Mouse (Mus musculus) MEL (cell line): Measurements from ENCODE around the gene Hebp1.

Experiments
- CHD2 ChIP-seq: IDR thresholded peaks from 2 replicates; pipeline ENCODE4 v1.6.1; 2011; ENCODE audit warnings: low read length, improper control_type of control experiment
- CTCF ChIP-seq, 3 experiments: IDR thresholded peaks in 2 of 3; conservative IDR thresholded peaks in 1 of 3; 2 replicates each; pipeline ENCODE4 v1.5.1; 2011 to 2012; ENCODE audit warnings: low read length in 3 of 3, low read depth in 2 of 3, mild to moderate bottlenecking in 2 of 3, improper control_type of control experiment in 1 of 3, inconsistent platforms in 1 of 3, mixed read lengths in 1 of 3, moderate library complexity in 1 of 3; ENCODE audit not compliant: control insufficient read depth in 1 of 3, insufficient read depth in 1 of 3, poor library complexity in 1 of 3, severe bottlenecking in 1 of 3

DNA sequence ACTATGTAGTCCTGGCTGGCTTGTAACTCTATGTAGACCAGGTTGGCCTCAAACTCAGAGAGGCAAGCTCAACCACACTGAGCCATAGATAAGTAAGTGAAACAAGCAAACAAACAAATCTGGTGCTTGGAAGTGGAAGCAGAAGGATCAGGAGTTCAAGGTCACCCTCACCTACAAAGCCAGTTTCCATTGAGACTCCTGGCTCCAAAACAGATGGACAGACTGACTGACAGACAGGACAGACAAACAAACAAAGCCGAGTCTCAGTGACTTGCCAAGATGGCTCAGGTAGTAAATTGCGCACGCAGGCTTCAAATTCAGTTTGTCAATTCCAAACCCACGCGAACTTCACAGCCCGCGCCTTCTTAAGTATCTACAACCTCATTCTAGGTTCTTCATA lies 376 bp downstream of the Hebp1 start:
- TF ChIP-seq CTCF (IDR thresholded peaks at IDR 0.05 in 2 of 3, conservative IDR thresholded peaks at IDR 0.05 in 1 of 3; ENCODE audit: control insufficient read depth in 1 of 3, insufficient read depth in 1 of 3, low read depth in 2 of 3, low read length in 3 of 3, poor library complexity in 1 of 3, severe bottlenecking in 1 of 3) (no peak), CHD2 (no peak)
